Mouse (Mus musculus): ENCODE results near the gene Poldip2.

- TF ChIP-seq CTCF (IDR thresholded peaks at IDR 0.05; ENCODE audit: borderline replicate concordance, control insufficient read depth, extremely low read depth, insufficient read depth, low read length, poor library complexity) = no peak
- TF ChIP-seq POLR2A (IDR thresholded peaks at IDR 0.05; ENCODE audit: control insufficient read depth, extremely low read depth, insufficient read depth, low read length, poor library complexity) = no peak
These were observed 6.6 kb upstream of the Poldip2 start for GRCm38 (mm10) chr11:78505430-78505829.

All from thymus, adult 2 months (tissue).